ENCODE assay signal across 8 mouse cellular contexts in the genomic region with DNA sequence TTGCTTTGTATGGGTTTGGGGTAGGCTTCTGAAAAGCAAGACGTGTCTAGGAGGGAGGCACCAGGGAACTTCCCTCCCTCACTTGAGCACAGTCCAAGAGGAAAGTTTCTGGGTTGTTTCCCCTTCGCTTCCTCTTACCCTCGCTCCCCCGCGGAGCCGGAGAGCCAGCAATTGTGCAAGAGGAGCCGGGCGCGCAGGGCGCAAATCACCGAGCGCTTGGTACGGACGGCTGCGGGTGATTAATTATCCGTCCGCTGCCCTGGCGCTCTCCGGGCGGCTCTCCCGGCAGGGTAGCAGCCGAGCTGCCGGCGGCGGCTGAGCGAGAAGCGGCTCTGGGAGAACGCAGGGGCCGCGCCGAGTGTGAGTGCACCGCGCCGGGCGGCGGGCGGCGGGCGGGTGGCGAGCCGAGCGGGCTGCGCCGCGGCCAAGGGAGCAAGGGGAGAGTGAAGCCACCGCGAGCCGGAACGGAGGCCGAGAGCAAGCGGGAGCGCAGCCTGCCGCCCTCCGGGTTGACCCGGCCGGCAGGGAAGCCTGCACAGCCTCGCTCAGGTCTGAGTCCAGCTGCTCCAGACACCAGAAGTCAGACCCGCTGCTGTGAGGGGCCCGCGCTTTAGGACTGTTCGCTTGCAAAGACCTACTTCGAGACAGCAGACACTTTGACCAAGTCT.
DNase-seq lines count a peak whose midpoint lies in the region; ATAC-seq and TF ChIP-seq lines count a peak whose summit lies in the region.

No protein-coding gene starts in this region.

- H3K27ac ChIP-seq in embryonic fibroblast, embryonic 13.5 days (ENCODE audit: insufficient read depth, low read length), result peak overlapping the region; percentile 76; the same call in 1 of the 2 replicates
- H3K27ac ChIP-seq in heart, embryonic 13.5 days (replicated peaks), result peak overlapping the region; percentile 68
- peak overlapping the region; percentile 75 for H3K27ac ChIP-seq in kidney, embryonic 16.5 days (ENCODE audit: low read length)
- H3K27ac ChIP-seq in liver, embryonic 14.5 days, result no peak overlapping the region
- peak overlapping the region; percentile 86 for H3K27ac ChIP-seq in neural tube, embryonic 11.5 days (ENCODE audit: low read depth, low read length)

- no peak for TF ChIP-seq CTCF in embryonic fibroblast, embryonic 13.5 days (IDR thresholded peaks at IDR 0.05; ENCODE audit: borderline replicate concordance, insufficient read depth, low read length)
- TF ChIP-seq CTCF in liver, embryonic 14.5 days (IDR thresholded peaks at IDR 0.05; ENCODE audit: low read depth), result no peak

- H3K4me3 ChIP-seq in embryonic fibroblast, embryonic 13.5 days (ENCODE audit: insufficient read depth, low read length), result peak overlapping the region; percentile 74
- peak overlapping the region; percentile 69 for H3K4me3 ChIP-seq in heart, embryonic 13.5 days
- H3K4me3 ChIP-seq in kidney, embryonic 16.5 days (ENCODE audit: low read length), result peak overlapping the region; percentile 63
- H3K4me3 ChIP-seq in liver, embryonic 14.5 days (ENCODE audit: insufficient read depth in 1 of 2, low read depth in 2 of 2, low read length in 2 of 2), result peak overlapping the region; percentile 28 to 49
- H3K4me3 ChIP-seq in neural tube, embryonic 11.5 days (ENCODE audit: low read depth, low read length), result peak overlapping the region; percentile 58

- peaks cover 16% of the 10 kb centered on the region for H3K27me3 ChIP-seq in heart, embryonic 13.5 days (replicated peaks)
- no peaks in the 10 kb centered on the region; the same call in 1 of the 2 replicates for H3K27me3 ChIP-seq in kidney, embryonic 16.5 days (ENCODE audit: insufficient read depth, low read length)
- H3K27me3 ChIP-seq in liver, embryonic 14.5 days (ENCODE audit: control insufficient read depth, insufficient read depth, low read length), result peaks cover 20% of the 10 kb centered on the region
- no peaks in the 10 kb centered on the region for H3K27me3 ChIP-seq in neural tube, embryonic 11.5 days (ENCODE audit: control insufficient read depth, insufficient read depth, low read length)

- peak overlapping the region; percentile 78 for H3K4me2 ChIP-seq in heart, embryonic 13.5 days
- peak overlapping the region; percentile 58 for H3K4me2 ChIP-seq in kidney, embryonic 16.5 days (replicated peaks; ENCODE audit: low read depth, low read length)
- H3K4me2 ChIP-seq in liver, embryonic 14.5 days (ENCODE audit: low read depth), result peak overlapping the region; percentile 40
- H3K4me2 ChIP-seq in neural tube, embryonic 11.5 days (ENCODE audit: low read depth), result peak overlapping the region; percentile 74

- peak; percentile 73 for DNase-seq in 3T3-L1 (ENCODE audit: low read depth, low spot score)
- peak; percentile 64 for DNase-seq in adrenal gland, adult 8-10 months
- no peak for DNase-seq in liver, embryonic 14.5 days (ENCODE audit: low read depth in 3 of 3, low spot score in 3 of 3)
- DNase-seq in neural tube, embryonic 11.5 days (ENCODE audit: low spot score), result peak; percentile 87
- peak; percentile 20 for DNase-seq in urinary bladder, postnatal 10 days (ENCODE audit: low spot score)

- peak; percentile 61; the same call in 1 of the 2 replicates for ATAC-seq in heart, embryonic 13.5 days (ENCODE audit: extremely low read depth, insufficient number of reproducible peaks, low FRiP score, low TSS enrichment)
- ATAC-seq in kidney, embryonic 16.5 days (ENCODE audit: low FRiP score, low TSS enrichment), result peak; percentile 94
- peak; percentile 48 for ATAC-seq in liver, embryonic 14.5 days (ENCODE audit: insufficient read depth)
- ATAC-seq in neural tube, embryonic 11.5 days (ENCODE audit: insufficient read depth, low FRiP score, low TSS enrichment), result peak; percentile 85

- H3K9ac ChIP-seq in heart, embryonic 13.5 days, result peak overlapping the region; percentile 87
- peak overlapping the region; percentile 82 for H3K9ac ChIP-seq in kidney, embryonic 16.5 days (replicated peaks; ENCODE audit: low read length)
- no peak overlapping the region for H3K9ac ChIP-seq in liver, embryonic 14.5 days (replicated peaks)
- peak overlapping the region; percentile 81 for H3K9ac ChIP-seq in neural tube, embryonic 11.5 days (ENCODE audit: low read length)

- no peaks in the 10 kb centered on the region for H3K9me3 ChIP-seq in heart, embryonic 13.5 days
- H3K9me3 ChIP-seq in kidney, embryonic 16.5 days (ENCODE audit: low read length), result no peaks in the 10 kb centered on the region
- H3K9me3 ChIP-seq in liver, embryonic 14.5 days (ENCODE audit: control insufficient read depth, low read length), result no peaks in the 10 kb centered on the region
- no peaks in the 10 kb centered on the region for H3K9me3 ChIP-seq in neural tube, embryonic 11.5 days (ENCODE audit: control insufficient read depth, low read length)

- TF ChIP-seq POLR2A in embryonic fibroblast, embryonic 13.5 days (IDR thresholded peaks at IDR 0.05; ENCODE audit: low read depth, low read length), result peak; percentile 33; the same call in 1 of the 2 replicates

- TF ChIP-seq EP300 in liver, embryonic 14.5 days (IDR thresholded peaks at IDR 0.05; ENCODE audit: low read depth), result no peak

- H3K4me1 ChIP-seq in embryonic fibroblast, embryonic 13.5 days (ENCODE audit: control insufficient read depth, insufficient read depth, low read length), result peaks cover 8% of the 10 kb centered on the region
- peaks cover 19% of the 10 kb centered on the region for H3K4me1 ChIP-seq in heart, embryonic 13.5 days
- H3K4me1 ChIP-seq in kidney, embryonic 16.5 days (ENCODE audit: insufficient read depth, low read length), result peaks cover 18% of the 10 kb centered on the region; the same call in 1 of the 2 replicates
- no peaks in the 10 kb centered on the region for H3K4me1 ChIP-seq in liver, embryonic 14.5 days (replicated peaks; ENCODE audit: control insufficient read depth in 2 of 2, insufficient read depth in 2 of 2, low read length in 1 of 2)
- H3K4me1 ChIP-seq in neural tube, embryonic 11.5 days (ENCODE audit: control insufficient read depth, insufficient read depth, low read length), result no peaks in the 10 kb centered on the region

- under 1% methylated on average over 55 of the region's 62 CpGs for WGBS in heart, embryonic 13.5 days
- under 1% methylated on average over 49 of the region's 62 CpGs for WGBS in kidney, embryonic 16.5 days
- WGBS in liver, embryonic 14.5 days (ENCODE audit: insufficient replicate concordance), result under 1% methylated on average over 50 of the region's 62 CpGs
- WGBS in neural tube, embryonic 11.5 days, result 0% methylated on average over 61 of the region's 62 CpGs

- no peaks in the 10 kb centered on the region for H3K36me3 ChIP-seq in heart, embryonic 13.5 days
- no peaks in the 10 kb centered on the region for H3K36me3 ChIP-seq in kidney, embryonic 16.5 days (ENCODE audit: insufficient read depth, low read length)
- H3K36me3 ChIP-seq in liver, embryonic 14.5 days (replicated peaks; ENCODE audit: control insufficient read depth, insufficient read depth, low read depth), result no peaks in the 10 kb centered on the region
- no peaks in the 10 kb centered on the region for H3K36me3 ChIP-seq in neural tube, embryonic 11.5 days (ENCODE audit: control insufficient read depth, insufficient read depth, low read length)

Comparison
In these comparisons a context has a peak if more than half of its experiments do, and no peak if none do; other contexts are left out.
1. DNase-seq: peak in 3T3-L1 (single experiment), adrenal gland, adult 8-10 months (single experiment), neural tube, embryonic 11.5 days (single experiment) and urinary bladder, postnatal 10 days (single experiment); none in liver, embryonic 14.5 days (0 of 3).
2. Peak in every context shown above with its lines, with median percentiles within 50 percentile points of each other: H3K4me3 ChIP-seq, ATAC-seq and H3K4me2 ChIP-seq.